Mouse (Mus musculus): ENCODE measurements around the gene Srsf4.

DNA sequence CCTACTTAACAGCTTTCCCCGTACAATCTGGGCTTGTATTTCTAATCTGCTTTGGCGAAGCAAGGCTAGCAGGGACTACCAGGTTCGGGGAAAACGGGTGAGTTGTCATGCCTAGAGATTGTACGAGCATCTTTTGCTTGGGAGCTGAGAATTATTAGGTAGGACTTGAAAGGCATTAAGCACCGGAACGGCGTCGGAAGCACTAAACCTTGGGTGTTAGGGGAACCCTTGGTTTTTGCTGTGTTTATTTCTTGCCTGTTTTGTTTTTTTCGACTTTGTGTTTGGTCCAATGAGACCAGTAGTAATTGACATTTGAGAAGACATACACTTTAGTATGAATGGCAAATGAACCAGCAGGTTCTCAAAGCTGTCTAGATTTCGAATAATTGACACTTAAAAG is 1.1 kb downstream of the Srsf4 start:
- no peak for TF ChIP-seq POLR2A (IDR thresholded peaks at IDR 0.05; ENCODE audit: low read depth, low read length)
- TF ChIP-seq CTCF (IDR thresholded peaks at IDR 0.05; ENCODE audit: extremely low read depth, insufficient read depth, insufficient read length, insufficient replicate concordance): no peak
